Mouse (Mus musculus) embryonic fibroblast, embryonic 13.5 days (primary cell): Measurements from ENCODE around the gene Agrp.

ENCODE experiments used
- CTCF ChIP-seq: IDR thresholded peaks from 2 replicates; pipeline ENCODE4 v1.5.1; 2011; ENCODE audit warnings: mild to moderate bottlenecking, control low read depth, low read length, moderate library complexity, borderline replicate concordance; ENCODE audit not compliant: insufficient read depth
- POLR2A ChIP-seq: IDR thresholded peaks from 2 replicates; pipeline ENCODE4 v1.6.1; 2011; ENCODE audit warnings: low read depth, mild to moderate bottlenecking, control low read depth, low read length, moderate library complexity

GRCm38 (mm10) chr8:105621841-105622240, 15.4 kb downstream of the Agrp start:
- TF ChIP-seq CTCF (no peak), POLR2A (no peak)
